Mouse (Mus musculus) liver, adult 2 months (tissue): Measurements from ENCODE around the gene Alg3.

Source experiments
- CTCF ChIP-seq: fragments of 200-500 bp; IDR thresholded peaks from 2 replicates; pipeline ENCODE4 v1.5.1; 2011; ENCODE audit warnings: low read depth, low read length, control low read depth
- POLR2A ChIP-seq: fragments of 200-500 bp; IDR thresholded peaks from 2 replicates; pipeline ENCODE4 v1.6.1; 2011; ENCODE audit warnings: low read length, control low read depth; ENCODE audit not compliant: insufficient read depth; ENCODE audit errors: extremely low read depth

GRCm38 (mm10) chr16:20595060-20595673, 16.4 kb downstream of the Alg3 start:
- no peak for TF ChIP-seq CTCF
- no peak for TF ChIP-seq POLR2A
